Mouse (Mus musculus): Measurements from ENCODE around the gene Notch3.

DNA sequence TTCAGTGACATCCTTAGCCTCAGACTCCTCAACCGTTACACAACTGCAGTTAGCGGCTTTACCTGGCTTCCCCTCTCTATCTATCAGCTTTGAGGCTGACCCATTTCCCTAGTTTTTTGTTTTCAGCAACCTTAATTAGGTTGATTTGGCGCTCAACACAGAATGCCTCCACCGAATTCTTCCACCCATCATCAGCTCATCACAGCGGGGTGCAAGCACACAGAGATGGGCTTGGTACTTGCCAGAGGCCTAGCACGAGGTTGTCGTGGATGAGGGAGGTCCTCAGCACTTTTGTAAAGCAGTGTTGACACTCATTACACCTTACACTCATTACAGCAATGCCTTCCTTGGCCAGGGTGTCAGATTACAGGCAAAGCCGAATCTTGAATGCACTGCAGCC is 16.4 kb upstream of the Notch3 start:
- TF ChIP-seq EP300 (IDR thresholded peaks at IDR 0.05; ENCODE audit: insufficient read depth, low read depth, low read length), result no peak
- no peak for TF ChIP-seq CTCF (IDR thresholded peaks at IDR 0.05; ENCODE audit: low read depth, low read length)
- no peak for TF ChIP-seq POLR2A (IDR thresholded peaks at IDR 0.05; ENCODE audit: insufficient read depth, low read length)
